Mouse (Mus musculus) urinary bladder, postnatal 14 days (tissue): ENCODE measurements at regions not wholly inside any gene's neighbourhood (a gene's known extent, or its start where the extent isn't known, plus 50 kb on each side); places are given as distances from the start of the nearest gene placed in this dataset.

ENCODE experiments used
- DNase-seq: peaks from one replicate; pipeline ENCODE4 v3.0.0; 2021; ENCODE audit warnings: low spot score

GRCm38 (mm10) chr10:97387196-97387876 is 92.1 kb upstream of the Dcn start:
- DNase-seq = no peak

GRCm38 (mm10) chr10:97389647-97390590 is 89.5 kb upstream of the Dcn start:
- DNase-seq = no peak

- DNase-seq = no peak
Measured at GRCm38 (mm10) chr10:97397062-97397771, 82.2 kb upstream of the Dcn start.

GRCm38 (mm10) chr10:97397896-97398295 is 81.5 kb upstream of the Dcn start:
- DNase-seq = no peak

GRCm38 (mm10) chr10:97402524-97402923 is 76.9 kb upstream of the Dcn start:
- no peak for DNase-seq

GRCm38 (mm10) chr10:97404076-97404787 is 75.2 kb upstream of the Dcn start:
- DNase-seq = no peak

GRCm38 (mm10) chr10:97409181-97409581 is 70.2 kb upstream of the Dcn start:
- no peak for DNase-seq

GRCm38 (mm10) chr10:97409909-97410308 is 69.5 kb upstream of the Dcn start:
- no peak for DNase-seq

GRCm38 (mm10) chr10:97422579-97422978 is 56.8 kb upstream of the Dcn start:
- no peak for DNase-seq

- DNase-seq = no peak
Measured at GRCm38 (mm10) chr10:97423039-97423700, 56.2 kb upstream of the Dcn start.
